Mouse (Mus musculus) lung, embryonic 15.5 days (tissue): ENCODE measurements around the gene Pabpc1l. TPM values are rescaled to one million over a fixed set of nuclear protein-coding genes. Genes with fewer than 3 reads are reported as not detected.
"Not testable (repeated sequence)": the region's sequence is repeated elsewhere in the genome, so short reads cannot be mapped to it uniquely, and the experiment has no call there.

Experiments
- ATAC-seq: fragments of 200-750 bp; cut with Nextera tagmentation; 2 replicates; pipeline ENCODE4 v1.8.0; 2017; ENCODE audit warnings: moderate number of reproducible peaks, borderline replicate concordance; ENCODE audit not compliant: low FRiP score, low TSS enrichment; ENCODE audit errors: extremely low read depth
- H3K27ac ChIP-seq: fragments of 300-500 bp; sonication (generic); 2 replicates; pipeline ENCODE4 v1.5.1; 2015; ENCODE audit warnings: moderate library complexity, mild to moderate bottlenecking, inconsistent platforms
- H3K27me3 ChIP-seq: fragments of 300-500 bp; sonication (generic); 2 replicates; pipeline ENCODE4 v1.6.1; 2015; ENCODE audit warnings: inconsistent platforms
- H3K36me3 ChIP-seq: fragments of 300-500 bp; sonication (generic); 2 replicates; pipeline ENCODE4 v1.6.1; 2015; ENCODE audit warnings: inconsistent platforms
- H3K4me1 ChIP-seq: fragments of 300-500 bp; sonication (generic); 2 replicates; pipeline ENCODE4 v1.6.1; 2015; ENCODE audit warnings: inconsistent platforms
- H3K4me2 ChIP-seq: fragments of 300-500 bp; sonication (generic); 2 replicates; pipeline ENCODE4 v1.6.1; 2015; ENCODE audit warnings: inconsistent platforms, mild to moderate bottlenecking, moderate library complexity
- H3K4me3 ChIP-seq: fragments of 300-500 bp; sonication (generic); 2 replicates; pipeline ENCODE4 v1.5.1; 2015; ENCODE audit warnings: mild to moderate bottlenecking, inconsistent platforms
- H3K9ac ChIP-seq: fragments of 300-500 bp; sonication (generic); 2 replicates; pipeline ENCODE4 v1.6.1; 2015; ENCODE audit warnings: inconsistent platforms
- H3K9me3 ChIP-seq: fragments of 300-500 bp; sonication (generic); 2 replicates; pipeline ENCODE4 v1.6.1; 2016; ENCODE audit warnings: inconsistent platforms
- WGBS: fragments of 180-500 bp; shearing (Covaris S2); methylation state at CpG from one replicate; pipeline ENCODE4 v1.1.7; 2015; 5-methylcytosine and 5-hydroxymethylcytosine counted together
- polyA plus RNA-seq: library from polyadenylated mRNA; unstranded; fragments of >200 nt; fragmentation: Nextera tagmentation; extraction: Ambion mirVana; gene quantifications from 2 replicates; pipeline ENCODE4 v1.2.1, GENCODE M21; 2015

The Pabpc1l gene
- polyA plus RNA-seq, 1 experiment from 2014 or later = 1.2 TPM

DNA sequence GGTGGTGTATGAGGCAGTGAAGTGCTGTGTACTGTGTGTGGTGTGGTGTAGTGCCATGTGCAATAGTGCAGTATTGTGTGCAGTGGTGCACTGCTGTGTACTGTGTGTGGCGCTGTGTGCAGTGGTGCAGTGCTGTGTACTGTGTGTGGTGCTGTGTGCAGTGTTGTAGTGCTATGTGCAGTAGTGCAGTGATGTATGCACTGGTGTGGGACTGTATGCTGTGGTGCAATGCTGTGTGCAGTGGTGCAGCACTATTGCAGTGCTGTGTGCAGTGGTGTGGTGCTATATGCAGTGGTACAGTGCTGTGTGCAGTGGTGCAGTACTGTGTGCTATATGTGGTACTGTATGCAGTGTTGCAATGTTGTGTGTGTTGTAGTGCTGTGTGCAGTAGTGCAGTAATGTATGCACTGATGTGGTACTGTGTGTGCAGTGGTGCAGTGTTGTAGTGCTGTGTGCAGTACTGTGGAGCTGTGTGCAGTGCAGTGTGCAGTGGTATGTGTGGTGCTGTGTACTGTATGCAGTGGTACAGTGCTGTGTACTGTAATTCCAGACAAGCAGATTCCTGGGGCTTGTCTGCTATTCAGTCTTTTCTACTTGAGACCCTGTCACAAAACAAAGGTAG, 13.3 kb downstream of the Pabpc1l start:
- Histone ChIP-seq H3K27me3 (no peaks in the 10 kb centered on the region), H3K27ac (no peak overlapping the region), H3K4me3 (no peak overlapping the region), H3K36me3 (no peaks in the 10 kb centered on the region), H3K4me2 (no peak overlapping the region), H3K4me1 (no peaks in the 10 kb centered on the region), H3K9me3 (no peaks in the 10 kb centered on the region), H3K9ac (no peak overlapping the region)
- no peak for ATAC-seq
- WGBS = 91% methylated on average over 1 of the region's 1 CpGs

DNA sequence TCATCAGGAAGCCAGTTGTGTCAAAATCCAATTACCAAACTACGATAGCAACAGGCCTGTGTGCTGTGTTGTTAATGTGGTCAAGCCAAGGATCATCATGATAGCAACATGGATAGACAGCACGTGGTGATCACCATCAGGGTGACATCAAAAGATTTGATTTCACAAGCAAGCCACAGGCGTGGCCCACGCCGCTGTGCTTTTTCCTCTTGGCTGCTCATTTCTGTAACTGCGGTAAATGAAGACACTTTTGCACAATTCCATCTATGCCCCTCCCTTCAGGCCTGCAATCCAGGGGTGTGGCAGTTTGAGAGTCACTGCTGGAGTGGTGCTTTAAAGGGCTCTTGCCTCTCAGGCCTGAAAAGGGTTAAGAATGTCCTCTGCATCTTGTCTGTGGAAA, 15.7 kb downstream of the Pabpc1l start:
- Histone ChIP-seq H3K9ac (no peak overlapping the region), H3K27me3 (no peaks in the 10 kb centered on the region), H3K9me3 (no peaks in the 10 kb centered on the region), H3K4me3 (no peak overlapping the region), H3K4me1 (no peaks in the 10 kb centered on the region), H3K4me2 (no peak overlapping the region), H3K27ac (no peak overlapping the region), H3K36me3 (no peaks in the 10 kb centered on the region)
- ATAC-seq = no peak
- 77% methylated on average over 6 of the region's 6 CpGs for WGBS

DNA sequence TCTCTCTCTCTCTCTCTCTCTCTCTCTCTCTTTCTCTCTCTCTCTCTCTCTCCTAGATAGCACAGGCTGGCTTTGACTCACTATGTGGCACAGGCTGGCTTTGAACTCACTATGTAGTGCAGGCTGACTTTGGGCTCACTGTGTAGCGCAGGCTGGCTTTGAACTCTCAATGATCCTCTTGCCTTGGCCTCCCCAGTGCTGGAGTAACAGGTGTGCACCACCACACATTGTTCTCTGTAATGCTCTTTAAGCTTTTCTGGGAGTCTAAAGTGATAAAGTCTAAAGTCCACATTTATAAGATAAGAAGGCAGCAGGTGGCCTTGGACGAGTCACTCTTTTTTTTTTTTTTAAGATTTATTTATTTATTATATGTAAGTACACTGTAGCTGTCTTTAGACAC, 16.3 kb downstream of the Pabpc1l start:
- Histone ChIP-seq H3K9ac (no peak overlapping the region), H3K4me3 (no peak overlapping the region), H3K4me2 (no peak overlapping the region), H3K4me1 (no peaks in the 10 kb centered on the region), H3K27me3 (no peaks in the 10 kb centered on the region), H3K27ac (no peak overlapping the region), H3K36me3 (no peaks in the 10 kb centered on the region), H3K9me3 (no peaks in the 10 kb centered on the region)
- no peak for ATAC-seq
- 70% methylated on average over 2 of the region's 2 CpGs for WGBS

DNA sequence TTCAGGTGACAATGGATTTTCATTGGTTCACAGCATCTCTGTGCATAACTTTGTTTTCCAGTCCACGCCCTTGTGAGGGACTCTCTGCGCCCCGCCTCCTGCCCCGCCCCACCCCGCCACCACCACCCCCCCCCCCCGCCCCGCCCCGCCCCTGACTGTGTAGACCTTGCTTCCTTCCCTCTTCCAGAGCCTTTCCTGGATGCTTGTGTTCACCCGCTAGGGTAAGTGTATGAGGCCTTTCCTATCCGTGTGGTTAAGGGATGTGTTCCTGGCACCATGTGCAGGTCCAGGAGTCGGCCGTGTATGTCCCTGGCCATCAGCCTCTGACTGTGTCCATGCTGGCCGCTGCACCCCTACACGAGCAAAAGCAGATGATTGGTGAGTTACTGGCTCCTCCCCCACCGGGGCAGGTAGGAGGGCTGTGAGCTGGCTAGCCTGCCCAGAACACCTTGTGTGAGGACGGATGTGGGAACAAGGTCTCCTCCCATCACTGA, 22.0 kb downstream of the Pabpc1l start:
- Histone ChIP-seq H3K4me2 (peak overlapping the region; percentile 52), H3K4me1 (peaks cover 3% of the 10 kb centered on the region; the same call in 1 of the 2 replicates), H3K9me3 (no peaks in the 10 kb centered on the region), H3K27me3 (no peaks in the 10 kb centered on the region), H3K36me3 (peaks cover 4% of the 10 kb centered on the region), H3K9ac (no peak overlapping the region), H3K4me3 (peak overlapping the region; percentile 32), H3K27ac (no peak overlapping the region)
- 2% methylated on average over 12 of the region's 16 CpGs for WGBS
- peak; percentile 70; the same call in 1 of the 2 replicates for ATAC-seq

DNA sequence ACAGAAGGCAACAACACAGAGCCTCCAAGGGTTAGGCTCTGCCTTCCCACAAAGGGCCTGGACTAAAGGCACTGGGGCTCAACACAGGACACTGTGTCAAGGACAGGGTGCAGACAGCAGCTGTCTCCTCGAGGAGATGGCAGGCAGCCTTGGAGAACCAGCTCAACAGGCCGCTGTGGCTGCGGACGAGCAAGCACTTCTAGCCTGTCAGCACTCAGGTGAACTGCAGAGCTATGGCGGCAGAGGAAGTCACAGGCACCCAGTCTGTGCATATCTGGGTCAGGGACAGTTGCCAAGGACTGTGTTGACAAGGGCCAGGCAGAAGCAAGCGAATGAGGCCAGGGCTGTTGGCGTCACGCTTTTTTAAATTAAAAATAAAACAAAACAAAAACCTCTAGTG, 28.5 kb downstream of the Pabpc1l start:
- H3K27me3 ChIP-seq = no peaks in the 10 kb centered on the region
- H3K9me3 ChIP-seq = no peaks in the 10 kb centered on the region
- H3K27ac ChIP-seq = no peak overlapping the region
- H3K9ac ChIP-seq = no peak overlapping the region
- WGBS = 81% methylated on average over 8 of the region's 8 CpGs
- no peak overlapping the region for H3K4me3 ChIP-seq
- H3K4me2 ChIP-seq = no peak overlapping the region
- no peak for ATAC-seq
- peaks cover 56% of the 10 kb centered on the region for H3K36me3 ChIP-seq
- H3K4me1 ChIP-seq = no peaks in the 10 kb centered on the region

DNA sequence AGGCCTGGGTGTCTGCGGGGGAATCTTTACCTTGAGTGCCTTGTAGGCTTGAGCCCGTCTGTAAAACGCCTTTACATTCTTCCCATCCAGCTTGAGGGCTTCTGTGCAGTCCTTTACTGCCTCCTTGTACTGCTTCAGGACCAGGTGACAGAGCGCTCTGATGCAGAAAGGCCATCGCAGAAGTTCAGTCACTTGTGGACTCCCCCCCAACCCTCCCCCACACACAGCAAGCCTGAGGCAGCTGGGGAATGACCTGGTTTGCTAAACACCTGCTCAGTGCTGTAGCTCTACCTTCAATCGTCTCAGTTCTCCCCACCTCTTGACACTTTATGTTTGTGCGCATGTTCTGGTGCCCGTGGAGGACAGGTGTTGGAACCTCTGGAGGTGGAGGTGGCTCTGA, 29.4 kb downstream of the Pabpc1l start:
- Histone ChIP-seq H3K9me3 (no peaks in the 10 kb centered on the region), H3K4me2 (no peak overlapping the region), H3K36me3 (peaks cover 65% of the 10 kb centered on the region), H3K9ac (no peak overlapping the region), H3K27ac (no peak overlapping the region), H3K27me3 (no peaks in the 10 kb centered on the region), H3K4me3 (no peak overlapping the region), H3K4me1 (no peaks in the 10 kb centered on the region)
- no peak for ATAC-seq
- 91% methylated on average over 8 of the region's 8 CpGs for WGBS

DNA sequence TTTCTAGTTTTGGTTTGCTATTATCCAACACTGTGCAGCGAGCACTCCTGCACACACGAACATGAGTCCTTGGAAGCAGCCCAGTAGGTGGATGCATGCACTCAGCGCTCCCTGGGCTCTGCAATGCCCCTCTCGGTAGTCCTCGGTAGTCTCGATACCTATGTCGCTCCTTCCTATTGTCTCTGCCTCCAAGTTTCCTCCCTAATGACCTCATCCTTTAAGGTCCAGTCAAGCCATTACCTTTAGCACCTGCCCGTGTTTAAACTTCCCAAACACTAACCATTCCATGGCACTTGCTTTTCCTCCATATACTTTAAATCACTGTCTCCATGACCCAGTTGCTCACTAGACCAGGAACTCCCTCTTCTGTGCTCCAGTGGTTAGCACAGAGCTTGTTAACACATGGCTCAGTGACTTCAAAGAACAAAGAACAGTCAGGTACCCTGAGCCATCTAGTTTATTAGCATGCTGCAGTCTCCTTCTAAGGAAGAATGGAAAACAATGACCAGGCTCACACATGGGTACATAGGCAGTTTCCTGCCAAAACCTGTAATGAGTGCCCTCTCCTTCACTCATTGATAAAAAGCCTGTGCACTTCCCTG, 34.5 kb downstream of the Pabpc1l start:
- Histone ChIP-seq H3K9me3 (no peaks in the 10 kb centered on the region), H3K9ac (no peak overlapping the region), H3K4me2 (no peak overlapping the region), H3K4me1 (no peaks in the 10 kb centered on the region), H3K4me3 (no peak overlapping the region), H3K27me3 (no peaks in the 10 kb centered on the region), H3K27ac (no peak overlapping the region), H3K36me3 (peaks cover 84% of the 10 kb centered on the region)
- no peak for ATAC-seq
- 89% methylated on average over 8 of the region's 8 CpGs for WGBS

DNA sequence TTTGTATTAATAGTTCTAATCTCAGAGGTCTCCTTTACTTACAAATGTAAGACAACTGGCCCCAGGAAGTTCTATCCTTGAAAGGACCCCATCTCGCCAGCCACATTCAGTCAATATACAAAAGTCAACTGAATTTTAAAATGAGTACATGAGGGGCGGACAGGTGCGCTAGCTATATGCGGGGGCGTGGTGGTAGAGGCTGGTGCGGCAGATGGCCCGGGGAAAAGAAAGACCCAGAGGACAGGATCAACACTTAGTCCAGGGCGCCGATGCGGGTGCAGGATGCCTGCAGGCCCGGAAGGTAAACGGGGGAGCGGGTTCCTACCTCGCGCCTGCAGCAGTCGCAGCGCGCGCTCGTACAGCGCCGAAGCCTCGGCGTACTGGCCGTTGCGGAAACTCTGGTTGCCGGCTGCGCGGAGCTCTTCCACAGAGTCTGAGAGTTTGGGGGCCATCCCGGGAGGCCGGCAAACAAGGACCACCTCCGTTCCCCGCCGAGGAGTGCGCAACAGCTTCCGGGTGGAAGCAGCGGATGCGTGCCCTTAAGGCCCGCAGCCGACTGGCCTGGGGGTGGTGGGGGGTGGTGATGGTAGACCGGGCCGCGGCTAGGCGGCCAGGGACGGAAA, 45.0 kb downstream of the Pabpc1l start, which contains the start of gene Stk4:
Gene Stk4, plus strand, starts transcription at position 181 of the 623 bp plus-strand sequence.
- Histone ChIP-seq H3K4me2 (peak within 1 kb of the TSS; percentile 69), H3K9me3 (no peaks in the 10 kb centered on the region), H3K4me3 (peak within 1 kb of the TSS; percentile 74), H3K9ac (peak within 1 kb of the TSS; percentile 72), H3K27ac (peak within 1 kb of the TSS; percentile 56), H3K27me3 (no peaks in the 10 kb centered on the region), H3K4me1 (peaks cover 29% of the 10 kb centered on the region), H3K36me3 (peaks cover 10% of the 10 kb centered on the region)
- ATAC-seq = peak; percentile 34
- WGBS = under 1% methylated on average over 45 of the region's 45 CpGs

DNA sequence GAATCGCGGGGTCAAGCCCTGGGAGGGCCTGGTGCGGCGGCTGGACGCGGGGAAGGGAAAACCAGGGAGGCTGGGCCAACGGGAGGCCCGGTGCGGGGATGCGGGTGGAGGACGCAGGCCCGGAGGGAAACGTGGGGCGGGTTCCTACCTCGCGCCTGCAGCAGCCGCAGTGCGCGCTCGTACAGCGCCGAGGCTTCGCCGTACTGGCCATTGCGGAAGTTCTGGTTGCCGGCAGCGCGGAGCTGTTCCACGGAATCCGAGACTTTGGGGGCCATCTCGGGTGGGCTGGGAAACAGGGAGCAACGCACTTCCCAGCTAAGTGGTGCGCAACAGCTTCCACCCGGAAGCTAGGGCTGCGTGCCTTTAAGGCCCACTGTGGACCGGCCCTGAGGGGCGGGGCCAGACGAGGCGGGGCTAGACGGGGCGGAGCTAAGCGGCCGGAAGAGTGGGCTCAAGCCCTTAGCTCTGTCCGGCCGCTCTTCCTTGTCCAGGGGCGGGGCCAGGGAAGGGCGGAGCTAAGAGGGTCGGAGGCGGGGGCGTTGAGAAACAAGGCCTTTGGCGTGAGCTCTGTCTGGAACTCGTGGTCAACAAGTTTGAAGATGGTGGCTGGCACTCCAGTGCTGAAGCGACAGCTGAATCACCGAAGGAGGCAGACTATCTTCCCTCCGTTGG, 45.7 kb downstream of the Pabpc1l start, which contains the start of gene Tomm34:
Gene Tomm34, minus strand, starts transcription at position 405 of the 672 bp plus-strand sequence.
- peak; percentile 98 for ATAC-seq
- Histone ChIP-seq H3K9me3 (no peaks in the 10 kb centered on the region), H3K36me3 (peaks cover 5% of the 10 kb centered on the region), H3K4me2 (peak within 1 kb of the TSS; percentile 69), H3K9ac (peak within 1 kb of the TSS; percentile 72), H3K27ac (peak within 1 kb of the TSS; percentile 56), H3K27me3 (no peaks in the 10 kb centered on the region), H3K4me1 (peaks cover 34% of the 10 kb centered on the region), H3K4me3 (peak within 1 kb of the TSS; percentile 74)
- 1% methylated on average over 55 of the region's 55 CpGs for WGBS

DNA sequence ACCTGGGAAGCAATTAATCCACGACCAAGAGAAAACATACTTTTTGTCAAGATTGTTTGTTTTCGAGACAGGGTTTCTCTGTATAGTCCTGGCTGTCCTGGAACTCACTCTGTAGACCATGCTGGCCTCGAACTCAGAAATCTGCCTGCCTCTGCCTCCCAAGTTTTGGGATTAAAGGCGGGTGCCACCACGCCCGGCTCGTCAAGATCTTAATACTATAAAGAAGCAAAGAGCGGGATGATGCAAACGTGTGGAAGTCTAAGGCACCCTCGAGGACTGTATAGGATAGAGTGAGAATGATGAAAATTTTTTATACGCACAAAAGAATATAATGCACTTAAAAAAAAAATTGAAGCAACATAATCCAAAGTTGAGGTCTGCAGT, 46.2 kb downstream of the Pabpc1l start:
- H3K27ac ChIP-seq = 0 out of 2 replicates have a peak overlapping the region, but pooled peaks have one; percentile 35
- not testable (repeated sequence) for ATAC-seq, H3K36me3 ChIP-seq, H3K27me3 ChIP-seq, H3K9ac ChIP-seq, H3K9me3 ChIP-seq
- H3K4me1 ChIP-seq = peaks cover 37% of the 10 kb centered on the region
- H3K4me3 ChIP-seq = peak overlapping the region; percentile 74
- peak overlapping the region; percentile 69 for H3K4me2 ChIP-seq
- WGBS = 73% methylated on average over 11 of the region's 11 CpGs

DNA sequence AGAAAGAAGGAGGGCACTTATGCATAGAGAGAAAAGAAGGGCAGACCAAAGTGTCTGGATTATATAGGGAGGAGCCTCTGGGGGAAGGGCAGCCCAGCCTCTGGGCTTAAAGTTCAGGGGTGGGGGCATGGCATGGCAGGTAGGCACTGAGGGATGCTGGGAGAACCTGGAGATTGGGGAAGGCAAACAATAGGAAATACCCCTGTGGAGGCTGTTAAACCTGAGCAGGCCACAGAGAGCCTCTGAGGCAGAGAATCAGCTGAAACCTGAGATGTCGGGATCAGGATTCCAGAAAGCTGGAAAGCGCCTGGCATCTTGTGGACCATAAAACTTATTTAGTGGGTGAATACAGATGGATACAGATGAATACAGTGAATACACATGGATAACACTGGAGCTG, 46.9 kb downstream of the Pabpc1l start:
- ATAC-seq = no peak
- no peaks in the 10 kb centered on the region for H3K27me3 ChIP-seq
- H3K9me3 ChIP-seq = no peaks in the 10 kb centered on the region
- no peak overlapping the region for H3K4me3 ChIP-seq
- H3K4me1 ChIP-seq = peaks cover 37% of the 10 kb centered on the region
- H3K27ac ChIP-seq = no peak overlapping the region
- H3K4me2 ChIP-seq = no peak overlapping the region
- no peak overlapping the region for H3K9ac ChIP-seq
- 75% methylated on average over 2 of the region's 2 CpGs for WGBS
- no peaks in the 10 kb centered on the region for H3K36me3 ChIP-seq
